Mouse (Mus musculus) C2C12 (cell line): ENCODE data around the gene Orm2.
"Not testable (repeated sequence)": the region's sequence is repeated elsewhere in the genome, so short reads cannot be mapped to it uniquely, and the experiment has no call there.

ENCODE experiments used
- CTCF ChIP-seq: IDR thresholded peaks from one replicate; pipeline ENCODE4 v1.5.1; 2011; ENCODE audit not compliant: control insufficient read depth, insufficient read depth, insufficient read length
- MYOD1 ChIP-seq: IDR thresholded peaks from one replicate; pipeline ENCODE4 v1.6.1; 2011; ENCODE audit warnings: low read depth; ENCODE audit not compliant: control insufficient read depth, insufficient read length
- MYOG ChIP-seq: IDR thresholded peaks from one replicate; pipeline ENCODE4 v1.6.1; 2011; ENCODE audit not compliant: control insufficient read depth, insufficient read length; ENCODE audit errors: extremely low read depth

- peak; percentile 46 for TF ChIP-seq CTCF
- TF ChIP-seq MYOG, MYOD1: not testable (repeated sequence)
Observed at GRCm38 (mm10) chr4:63319566-63319965, 42.7 kb upstream of the Orm2 start.
